Comparison of ENCODE assay signal across 8 mouse cellular contexts in genomic region chr10:19014381-19015256, GRCm38 (mm10). TPM values are rescaled to one million over a fixed set of nuclear protein-coding genes. Genes with fewer than 3 reads are reported as not detected.
A peak's percentile ranks its signal among the peaks of the same experiment; 100 is the strongest.
DNase-seq lines count a peak whose midpoint lies in the region; ATAC-seq and TF ChIP-seq lines count a peak whose summit lies in the region.

No protein-coding gene starts in this region.

- H3K36me3 ChIP-seq in embryonic facial prominence, embryonic 12.5 days: no peaks in the 10 kb centered on the region
- no peaks in the 10 kb centered on the region for H3K36me3 ChIP-seq in limb, embryonic 14.5 days (ENCODE audit: control insufficient read depth, insufficient read depth, low read length)

- POLR2A ChIA-PET in Patski (lab: Charles Lee): interaction anchor here (0.6 to 0.9 kb wide), 6 partner anchors 8 to 837 kb away, joined by 3 to 4 read pairs (median 3); no protein-coding TSS in a partner anchor

- no peaks in the 10 kb centered on the region for H3K9me3 ChIP-seq in embryonic facial prominence, embryonic 12.5 days
- H3K9me3 ChIP-seq in limb, embryonic 14.5 days (ENCODE audit: control insufficient read depth, low read length): no peaks in the 10 kb centered on the region

- ATAC-seq in Patski: peak; percentile 47
- ATAC-seq in embryonic facial prominence, embryonic 12.5 days (ENCODE audit: insufficient number of reproducible peaks, insufficient read depth, low FRiP score, low TSS enrichment): peak; percentile 2
- ATAC-seq in limb, embryonic 14.5 days (ENCODE audit: low FRiP score, low read depth): no peak

- peak overlapping the region; percentile 65 for H3K9ac ChIP-seq in embryonic facial prominence, embryonic 12.5 days
- peak overlapping the region; percentile 81 for H3K9ac ChIP-seq in limb, embryonic 14.5 days (ENCODE audit: low read depth, low read length, severe bottlenecking)

- CTCF ChIA-PET in Patski (lab: Charles Lee): interaction anchor here (0.6 to 4.5 kb wide), 11 partner anchors 9 to 1105 kb away, joined by 3 to 43 read pairs (median 3); no protein-coding TSS in a partner anchor

- H3K4me3 ChIP-seq in lung, adult 2 months (replicated peaks; ENCODE audit: extremely low read depth, low read depth, low read length): peak overlapping the region; percentile 87
- peak overlapping the region; percentile 75 for H3K4me3 ChIP-seq in embryonic facial prominence, embryonic 12.5 days
- peak overlapping the region; percentile 89 for H3K4me3 ChIP-seq in limb, embryonic 14.5 days (replicated peaks; ENCODE audit: low read length)

- WGBS in lung, adult 2 months: under 1% methylated on average over 43 of the region's 43 CpGs
- under 1% methylated on average over 43 of the region's 43 CpGs for WGBS in embryonic facial prominence, embryonic 12.5 days
- WGBS in limb, embryonic 14.5 days: under 1% methylated on average over 41 of the region's 43 CpGs

- peak overlapping the region; percentile 83 for H3K4me2 ChIP-seq in embryonic facial prominence, embryonic 12.5 days (replicated peaks)
- peak overlapping the region; percentile 75 for H3K4me2 ChIP-seq in limb, embryonic 14.5 days (replicated peaks; ENCODE audit: low read depth, low read length, severe bottlenecking)

- TF ChIP-seq POLR2A in lung, adult 2 months (IDR thresholded peaks at IDR 0.05; ENCODE audit: borderline replicate concordance, extremely low read depth, low read depth, low read length): no peak
- no peak for TF ChIP-seq POLR2A in limb, embryonic 14.5 days (IDR thresholded peaks at IDR 0.05; ENCODE audit: borderline replicate concordance, extremely low read depth, insufficient read depth, insufficient read length)

- no peaks in the 10 kb centered on the region for H3K27me3 ChIP-seq in Patski
- no peaks in the 10 kb centered on the region for H3K27me3 ChIP-seq in embryonic facial prominence, embryonic 12.5 days
- no peaks in the 10 kb centered on the region for H3K27me3 ChIP-seq in limb, embryonic 14.5 days (ENCODE audit: control insufficient read depth, insufficient read depth, low read length)

- in situ Hi-C loops in Patski (cut with MboI; ENCODE audit: low pct_unique_long_range_greater_than_20kb): loop anchor here (5.0 to 10.0 kb wide), 3 partner anchors 62 to 173 kb away; no protein-coding TSS in a partner anchor

- peaks cover 12% of the 10 kb centered on the region for H3K4me1 ChIP-seq in lung, adult 2 months (ENCODE audit: control insufficient read depth, insufficient read depth, low read length)
- peaks cover 3% of the 10 kb centered on the region; the same call in 1 of the 2 replicates for H3K4me1 ChIP-seq in embryonic facial prominence, embryonic 12.5 days
- H3K4me1 ChIP-seq in limb, embryonic 14.5 days (ENCODE audit: control insufficient read depth, insufficient read depth, low read length): peaks cover 11% of the 10 kb centered on the region; the same call in 1 of the 2 replicates

- TF ChIP-seq CTCF in lung, adult 2 months (IDR thresholded peaks at IDR 0.05; ENCODE audit: insufficient read depth, low read length): no peak
- TF ChIP-seq CTCF in Patski (IDR thresholded peaks at IDR 0.05): no peak

- peak; percentile 40 for DNase-seq in lung, adult 2 months
- no peak for DNase-seq in lung, postnatal 14 days
- DNase-seq in Patski (ENCODE audit: low read depth, low spot score): no peak
- peak; percentile 15 for DNase-seq in heart, postnatal 14 days
- no peak for DNase-seq in limb, embryonic 14.5 days (ENCODE audit: low spot score)
- peak; percentile 81 for DNase-seq in naive thymus-derived CD4-positive, alpha-beta T cell, adult 2 months (ENCODE audit: low read depth)
- no peak for DNase-seq in ovary, adult 18-20 months (ENCODE audit: low spot score)

- H3K27ac ChIP-seq in embryonic facial prominence, embryonic 12.5 days: peak overlapping the region; percentile 78
- H3K27ac ChIP-seq in limb, embryonic 14.5 days (replicated peaks; ENCODE audit: low read depth, low read length): peak overlapping the region; percentile 87

- intact Hi-C loops in heart, postnatal 14 days (cut with DNase I): loop anchor here (2.0 to 5.0 kb wide), 3 partner anchors 48 to 172 kb away; no protein-coding TSS in a partner anchor

RNA-seq across cellular contexts. Expression of gene Tnfaip3, which starts 0.8 kb away (rescaled TPM):
- polyA plus RNA-seq in lung, adult 2 months (2012; rRNA removed): 5.9 and 7.2 TPM in 2 replicates
- 13.7 TPM for polyA plus RNA-seq in Patski (2021)
- 3.3 and 3.9 TPM in 2 replicates for polyA plus RNA-seq in embryonic facial prominence, embryonic 12.5 days (2016; fragmentation: Nextera tagmentation; extraction: Ambion mirVana)
- total RNA-seq in heart, postnatal 14 days (2021): 1 to 10 TPM; 2.4 to 4.9 TPM
- 4.4 and 4.9 TPM in 2 replicates for polyA plus RNA-seq in limb, embryonic 14.5 days (2012; rRNA removed)
- 4.9 and 5.1 TPM in 2 replicates for polyA plus RNA-seq in limb, embryonic 14.5 days (2014; fragmentation: Nextera tagmentation; extraction: Ambion mirVana)

Comparison
In these comparisons a context has a peak if more than half of its experiments do, and no peak if none do; other contexts are left out.
1. DNase-seq: peak in lung, adult 2 months (single experiment), heart, postnatal 14 days (2 of 2) and naive thymus-derived CD4-positive, alpha-beta T cell, adult 2 months (single experiment); none in lung, postnatal 14 days (single experiment), Patski (single experiment), limb, embryonic 14.5 days (single experiment) and ovary, adult 18-20 months (single experiment).
2. Peak in every context shown above with its lines, with median percentiles within 50 percentile points of each other: H3K4me3 ChIP-seq.